Mouse (Mus musculus) mouse trophoblast stem cell (cell line): ENCODE measurements around the gene Cggbp1.
"Not testable (repeated sequence)": the region's sequence is repeated elsewhere in the genome, so short reads cannot be mapped to it uniquely, and the experiment has no call there.

Source experiments
- in situ Hi-C, 2 experiments: fragments of 300-500 bp; cut with MseI, MboI; formaldehyde crosslinking; loops; 2 replicates in 1 of 2; 3 replicates in 1 of 2; pipeline ENCODE4 v1.15.1; 2025

Cggbp1 gene

DNA sequence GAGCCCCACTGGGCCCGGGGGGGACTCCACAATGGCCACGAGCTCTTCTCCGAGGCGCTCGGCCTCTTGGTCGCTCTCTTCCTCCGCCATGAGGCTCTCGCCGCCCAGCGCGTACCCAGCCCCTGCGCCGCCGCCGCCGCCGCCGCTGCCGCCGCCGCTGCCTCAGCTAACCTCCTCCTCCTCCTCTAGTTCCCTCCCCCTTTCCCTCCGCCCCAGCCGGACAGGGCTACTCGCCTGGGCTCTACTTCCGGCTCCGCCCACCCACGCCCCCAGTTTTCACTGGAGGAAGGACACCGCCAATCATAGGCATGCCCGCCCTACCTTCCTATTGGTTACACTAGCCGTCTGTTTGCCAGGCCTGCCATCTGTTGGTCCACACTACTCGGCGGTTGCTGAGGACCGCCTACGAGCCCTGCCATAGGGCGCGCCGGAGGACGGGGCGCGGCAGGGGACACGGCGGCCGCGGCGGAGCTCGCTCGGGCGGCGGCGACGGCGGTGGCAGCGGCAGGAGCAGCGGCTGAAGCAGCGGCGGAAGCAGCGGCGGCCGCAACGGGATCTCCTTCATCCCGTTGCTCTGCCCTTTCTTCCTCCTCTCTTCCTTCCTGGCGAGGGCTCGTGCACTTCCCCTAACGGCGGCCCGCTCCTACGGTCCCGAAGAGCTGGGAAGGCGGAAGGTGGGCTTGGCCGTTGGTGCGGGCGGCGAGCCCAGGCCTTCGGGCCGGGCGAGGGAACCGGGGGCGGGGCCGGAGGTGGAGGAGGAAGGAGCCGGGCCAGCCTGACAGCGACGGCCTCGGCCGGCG is at the start of gene Cggbp1, which contains the start of gene Zfp654:
TSS of gene Cggbp1 (plus strand) at position 434 of the 800 bp plus-strand sequence.
TSS of gene Zfp654 (minus strand) at position 90 of the 800 bp plus-strand sequence.
- in situ Hi-C loops = no loop called here

DNA sequence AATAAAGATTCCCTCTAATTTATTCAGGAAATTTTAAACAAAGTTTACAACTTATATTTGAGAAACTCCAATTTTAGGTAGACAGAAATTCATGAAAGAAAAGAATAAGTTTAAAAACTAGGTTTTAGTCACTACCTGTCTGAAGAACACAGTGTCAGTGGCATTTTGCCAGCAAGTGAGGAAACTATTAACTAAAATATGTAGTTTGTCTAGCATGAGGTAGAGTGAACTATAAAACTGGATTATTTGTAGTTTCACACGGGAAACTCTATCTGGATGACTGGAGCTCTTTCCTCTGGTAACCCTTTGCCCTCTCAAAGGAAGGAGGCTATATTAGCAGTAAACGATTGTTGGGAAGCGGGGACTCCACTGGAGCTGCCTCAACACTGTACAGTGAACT is 48.8 kb upstream of the Cggbp1 start:
- in situ Hi-C loops = no loop called here

DNA sequence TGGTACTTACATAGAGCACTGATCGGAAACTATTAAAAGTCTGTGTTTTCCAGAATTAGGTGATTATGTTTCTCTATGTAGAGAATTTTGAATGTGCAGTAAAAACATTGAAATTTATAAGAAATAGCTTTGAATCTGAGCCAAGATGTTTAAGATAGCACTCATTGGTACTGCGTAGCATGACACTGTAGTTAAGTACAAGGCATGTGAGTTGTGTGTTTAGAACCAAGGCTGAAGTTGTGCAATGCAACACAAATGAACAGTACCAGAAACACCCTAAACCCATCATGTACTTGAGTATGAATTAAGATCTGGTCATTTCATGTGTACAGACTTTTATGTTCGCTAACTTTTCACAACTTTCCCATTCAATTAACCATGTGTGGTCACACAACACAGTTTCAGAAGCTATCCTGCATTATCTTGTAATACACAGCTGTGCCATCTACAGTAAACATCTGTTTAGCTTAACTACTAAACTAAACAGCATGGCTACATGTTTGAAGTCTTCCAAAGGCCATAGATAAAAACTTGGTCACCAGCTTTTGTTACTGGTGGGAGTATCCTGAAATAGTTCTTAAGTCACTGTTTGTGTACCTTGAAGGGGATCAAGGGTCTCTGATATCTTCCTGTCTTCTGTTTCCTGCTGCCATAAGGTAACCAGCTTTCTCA is 34.6 kb upstream of the Cggbp1 start:
- in situ Hi-C loops = no loop called here

DNA sequence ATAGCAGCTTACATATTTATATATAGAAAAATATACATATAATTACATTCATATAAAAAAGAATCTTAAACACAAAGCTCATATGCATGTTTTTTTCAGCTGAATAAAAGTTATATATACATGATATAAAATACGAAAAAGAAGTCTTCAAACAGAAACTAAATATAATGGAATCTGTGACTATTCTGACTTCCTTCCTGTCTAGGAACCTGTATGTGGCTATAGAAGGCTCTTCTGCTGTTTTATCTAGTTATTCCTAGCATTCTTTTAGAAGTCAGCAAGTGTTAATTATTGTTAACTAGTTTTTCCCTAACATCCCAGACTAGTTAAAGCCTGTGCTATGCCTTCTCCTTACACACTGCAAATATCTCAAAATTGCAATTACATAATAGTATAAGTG is 27.9 kb upstream of the Cggbp1 start:
- in situ Hi-C loops = no loop called here

DNA sequence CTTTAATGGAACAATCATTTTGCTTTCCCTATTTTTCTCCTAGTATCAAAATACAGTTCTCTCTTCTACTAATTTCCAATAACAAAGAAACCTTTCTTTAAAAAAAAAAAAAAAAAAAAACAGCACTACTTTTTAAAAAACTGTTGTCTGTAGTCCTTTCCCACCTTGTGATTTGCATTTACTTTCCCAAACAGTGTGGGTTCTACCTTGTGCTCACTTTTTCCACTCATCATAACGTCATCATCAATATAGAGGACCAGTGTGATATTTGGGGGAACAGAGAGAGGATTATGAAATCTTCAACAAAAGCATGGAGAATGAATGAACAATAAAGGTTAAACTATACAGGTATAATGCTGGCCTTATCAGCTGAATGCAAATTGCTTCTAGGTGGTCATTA is 27.3 kb upstream of the Cggbp1 start:
- in situ Hi-C loops = no loop called here

DNA sequence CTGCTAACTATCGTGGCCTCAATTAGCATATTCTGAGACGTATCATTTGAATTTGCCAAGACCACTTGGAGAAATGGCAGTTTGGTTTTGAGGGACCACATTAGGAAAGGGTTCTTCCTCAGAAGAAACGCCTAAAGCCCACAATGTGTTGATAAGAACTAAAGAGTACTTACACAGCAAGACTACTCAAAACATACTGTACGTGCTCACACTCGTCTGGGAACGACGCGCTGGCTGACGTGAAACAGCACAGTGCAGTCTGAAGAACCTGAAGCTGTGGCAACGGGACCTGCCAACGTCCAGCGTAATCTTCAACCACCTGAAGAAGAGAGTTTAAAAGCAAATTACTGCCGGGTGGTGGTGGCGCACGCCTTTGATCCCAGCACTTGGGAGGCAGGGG is 21.5 kb upstream of the Cggbp1 start:
- in situ Hi-C loops = no loop called here

DNA sequence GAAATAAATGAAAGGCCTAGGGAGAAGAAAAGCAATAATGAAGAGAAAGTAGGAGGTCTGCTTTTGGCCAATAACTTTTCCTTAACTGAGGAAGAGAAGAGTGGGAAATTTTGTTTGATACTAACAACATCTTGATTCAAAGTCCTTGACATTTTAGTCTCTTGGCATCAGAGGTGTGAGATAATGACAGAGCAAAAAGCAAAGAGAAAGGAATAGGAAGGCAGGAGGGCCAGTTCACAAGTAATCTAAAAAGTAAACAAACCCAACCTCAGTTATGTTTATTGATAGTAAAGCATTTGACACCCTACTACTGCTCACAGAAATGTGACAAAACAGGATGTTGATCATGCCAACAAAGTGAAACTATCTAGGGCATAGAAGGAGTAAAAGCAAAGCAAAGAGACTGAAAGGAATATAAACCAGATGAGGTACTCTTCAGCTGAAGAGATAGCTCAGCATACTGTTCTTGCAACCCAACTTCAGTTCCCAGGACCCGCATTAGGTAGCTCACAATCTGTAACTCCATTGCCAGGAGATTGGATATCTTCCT is 15.7 kb upstream of the Cggbp1 start:
- in situ Hi-C loops = no loop called here

DNA sequence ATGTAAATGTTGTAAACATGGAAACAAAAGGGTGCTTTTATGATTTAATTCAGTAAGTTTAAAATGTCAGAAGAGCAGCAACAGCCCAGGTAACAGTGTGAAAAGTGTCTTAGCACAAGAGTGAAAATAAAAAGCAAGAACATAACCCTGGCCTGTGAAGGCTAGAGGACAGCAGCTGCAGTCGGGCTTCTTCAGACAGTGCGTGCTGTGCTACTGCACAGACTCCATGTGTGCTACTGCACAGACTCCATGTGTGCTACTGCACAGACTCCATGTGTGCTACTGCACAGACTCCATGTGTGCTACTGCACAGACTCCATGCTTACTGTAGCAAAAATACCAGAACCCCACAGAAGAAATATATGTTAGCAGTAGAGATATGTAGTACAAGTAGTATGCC is 15.1 kb upstream of the Cggbp1 start:
- in situ Hi-C loops = no loop called here

DNA sequence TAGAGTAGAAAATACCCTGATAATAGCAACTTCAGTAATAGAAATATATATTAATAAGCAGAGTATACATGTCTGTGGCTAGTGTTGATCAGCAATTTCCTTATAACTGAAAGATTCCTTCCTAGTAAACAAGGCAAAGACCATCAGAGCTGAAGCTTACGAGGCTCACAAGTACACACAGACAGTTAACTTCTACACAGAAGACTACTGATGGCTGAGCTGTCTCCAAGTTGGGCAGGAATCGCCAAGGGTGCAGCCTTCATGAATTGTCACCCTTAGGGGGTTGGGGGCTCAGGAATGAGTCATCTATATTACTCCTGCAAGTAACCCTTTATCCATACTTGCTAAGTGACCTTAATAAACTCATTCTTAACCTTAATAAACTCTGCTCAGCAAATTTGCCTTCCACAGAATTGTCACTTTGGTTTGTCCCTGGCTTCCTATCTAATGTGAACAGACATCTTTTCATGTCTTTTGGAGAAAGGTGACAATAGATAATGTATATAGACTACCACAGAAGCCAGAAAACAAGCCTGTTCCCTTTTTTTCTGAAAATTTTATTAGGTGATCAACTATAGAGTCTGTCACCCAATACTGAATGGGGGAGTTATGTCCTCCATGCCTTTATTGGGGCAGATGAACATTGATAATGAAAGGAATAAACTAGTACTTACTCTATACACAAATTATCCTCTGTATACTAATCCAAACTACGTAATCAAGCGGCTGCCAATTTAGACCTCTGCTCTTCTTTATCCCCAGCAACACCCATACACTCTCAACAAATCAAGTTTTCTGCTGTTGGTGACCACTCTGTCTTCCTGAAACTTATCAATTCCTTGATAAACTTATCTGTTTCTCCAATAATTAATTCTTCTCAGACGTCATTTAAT is 10.1 kb upstream of the Cggbp1 start:
- in situ Hi-C loops = no loop called here

DNA sequence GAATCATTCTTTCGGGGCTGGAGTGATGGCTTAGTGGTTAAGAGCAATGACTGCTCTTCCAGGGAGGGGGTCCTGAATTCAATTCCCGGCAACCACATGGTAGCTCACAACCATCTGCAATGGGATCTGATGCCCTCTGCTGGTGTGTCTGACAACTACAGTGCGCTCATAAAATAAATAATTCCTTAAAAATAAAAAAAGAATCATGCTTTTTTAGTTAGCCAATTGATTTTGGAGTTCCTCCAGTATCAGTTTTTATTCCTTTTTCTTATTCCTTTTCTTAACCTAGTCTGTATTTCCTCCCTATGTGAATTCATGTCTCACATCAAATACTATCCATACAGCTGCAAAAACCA is 9.4 kb upstream of the Cggbp1 start:
- in situ Hi-C loops = no loop called here

DNA sequence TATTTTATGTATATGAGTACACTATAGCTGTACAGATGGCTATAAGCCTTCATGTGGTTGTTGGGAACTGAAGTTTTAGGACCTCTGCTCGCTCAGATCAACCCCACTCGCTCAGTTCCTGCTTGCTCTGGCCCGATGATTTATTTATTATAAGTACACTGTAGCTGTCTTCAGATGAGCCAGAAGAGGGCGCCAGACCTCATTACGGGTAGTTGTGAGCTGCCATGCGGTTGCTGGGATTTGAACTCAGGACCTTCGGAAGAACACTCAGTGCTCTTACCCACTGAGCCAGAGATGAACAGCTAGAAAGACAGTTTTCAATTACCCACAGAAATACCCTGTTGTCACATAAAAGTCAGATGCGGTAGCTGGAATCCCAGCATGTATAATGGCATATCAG is 5.8 kb upstream of the Cggbp1 start:
- in situ Hi-C loops = no loop called here

DNA sequence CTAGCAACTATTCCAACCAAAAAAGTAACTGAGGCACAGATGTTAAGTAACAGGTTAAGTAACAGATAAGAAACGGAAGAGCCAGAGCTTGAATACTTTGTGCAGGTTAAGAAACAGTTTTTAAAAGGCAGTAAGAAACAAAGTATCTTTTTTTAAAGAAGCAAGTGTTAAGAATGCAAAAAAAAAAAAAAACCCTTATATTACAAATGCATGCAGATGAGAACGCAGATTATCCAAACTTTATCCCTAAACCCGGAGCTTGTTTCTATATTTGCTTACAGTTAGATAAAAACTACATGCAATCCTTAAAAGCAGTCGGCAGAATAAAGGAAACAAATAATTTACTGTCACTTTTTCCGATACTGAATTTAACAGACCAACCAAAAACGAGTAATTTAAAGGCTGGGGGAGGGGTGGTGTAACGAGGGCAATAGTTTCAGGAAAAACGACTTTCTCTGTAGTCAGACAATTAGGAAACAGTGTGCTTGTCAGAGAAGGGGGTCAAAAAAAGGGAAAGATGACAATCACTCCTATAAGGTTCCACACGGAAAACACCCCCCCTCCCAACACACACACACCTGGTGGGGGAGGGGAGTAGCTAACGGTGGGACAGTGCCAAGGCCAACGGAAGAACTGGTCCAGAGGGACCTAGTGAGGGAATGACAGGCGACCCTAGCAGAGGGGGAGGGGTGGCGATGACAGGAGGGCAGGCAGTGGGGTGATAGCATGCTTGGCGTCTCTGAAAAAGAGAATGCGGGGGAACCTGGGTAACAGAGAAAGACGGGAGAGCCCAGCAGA is 1.3 kb upstream of the Cggbp1 start:
- in situ Hi-C loops = no loop called here

DNA sequence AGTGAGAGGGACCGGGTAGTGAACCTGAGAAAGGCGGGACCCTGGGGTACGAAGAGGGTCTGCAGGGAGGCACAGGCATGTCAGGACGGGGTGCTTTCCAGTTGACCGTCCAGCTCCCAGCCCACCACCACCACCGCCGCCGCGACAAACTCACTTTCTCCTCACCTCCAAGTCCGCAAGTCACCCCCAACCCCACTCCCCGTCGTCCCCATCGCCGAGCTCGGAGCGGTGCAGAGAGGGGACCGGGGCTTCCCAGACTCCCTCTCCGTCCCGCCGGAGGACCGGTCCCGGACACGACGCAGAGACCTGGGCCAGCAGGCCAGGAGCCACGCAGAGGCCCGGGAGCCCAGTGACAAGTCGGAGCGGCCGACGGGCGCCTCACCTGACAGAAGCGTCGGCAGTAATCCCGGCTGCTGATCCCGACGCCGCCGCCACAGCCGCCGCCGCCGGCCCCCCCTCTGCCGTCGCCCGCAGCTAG is 672 bp upstream of the Cggbp1 start:
- in situ Hi-C loops = no loop called here

DNA sequence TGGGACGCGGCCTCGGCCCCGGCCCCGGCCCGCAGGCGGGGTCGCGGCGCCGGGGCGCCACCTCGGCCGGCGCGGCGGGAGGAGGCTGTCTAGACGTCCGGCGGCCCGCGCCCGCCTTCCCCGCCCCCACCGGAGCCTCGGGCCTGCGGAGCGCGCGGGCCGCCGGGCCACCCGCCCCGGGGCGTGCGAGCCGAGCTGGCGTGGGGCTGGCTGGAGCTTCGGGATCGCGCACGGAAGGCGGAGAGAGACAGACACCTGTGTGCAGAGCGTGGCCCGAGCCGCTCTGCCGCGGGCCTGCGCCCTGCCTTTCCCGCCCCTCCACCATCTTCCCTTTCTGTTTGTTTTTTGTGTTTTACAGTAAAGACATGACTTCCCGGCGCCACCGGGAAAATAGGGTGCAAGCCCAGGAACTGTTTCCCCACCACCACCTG is 660 bp downstream of the Cggbp1 start:
- in situ Hi-C loops = no loop called here

DNA sequence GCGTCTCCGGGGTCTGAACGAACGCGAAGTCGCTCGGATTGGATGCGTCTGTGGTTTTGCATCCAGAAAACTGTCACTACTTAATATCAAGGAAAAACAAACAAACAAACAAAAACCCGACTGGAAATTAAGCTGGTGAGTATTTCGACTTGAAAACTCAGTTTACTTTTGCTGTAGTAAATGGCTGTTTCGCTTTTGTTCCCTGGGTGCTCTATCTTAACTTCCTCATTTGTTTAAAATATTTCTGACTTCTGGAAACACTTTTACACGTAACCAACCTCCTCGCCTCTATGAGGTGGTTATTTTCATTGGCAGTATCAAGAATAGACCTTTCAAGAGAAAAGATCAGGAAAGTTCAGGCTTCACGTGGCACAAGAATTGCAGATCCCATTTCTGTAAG is 1.1 kb downstream of the Cggbp1 start:
- in situ Hi-C loops = no loop called here

DNA sequence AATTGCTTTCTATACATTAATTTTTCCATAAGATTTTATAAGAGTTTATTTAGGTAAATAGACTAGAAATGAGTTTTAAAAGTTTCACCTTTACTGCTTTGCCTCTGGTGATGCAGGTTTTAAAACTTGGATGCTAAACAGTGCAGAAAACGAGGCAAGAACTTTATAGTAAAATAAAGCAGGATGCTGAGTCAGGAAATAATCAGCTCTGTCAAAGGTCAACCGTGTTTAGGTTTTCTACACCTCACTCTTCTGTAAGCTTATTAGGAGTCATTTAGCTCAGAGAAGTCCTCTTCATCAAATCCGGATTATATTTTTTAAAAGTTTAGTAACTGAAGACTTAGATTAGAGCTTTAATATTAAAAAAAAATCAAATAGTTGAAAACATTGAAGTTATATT is 5.2 kb downstream of the Cggbp1 start:
- in situ Hi-C loops = no loop called here

DNA sequence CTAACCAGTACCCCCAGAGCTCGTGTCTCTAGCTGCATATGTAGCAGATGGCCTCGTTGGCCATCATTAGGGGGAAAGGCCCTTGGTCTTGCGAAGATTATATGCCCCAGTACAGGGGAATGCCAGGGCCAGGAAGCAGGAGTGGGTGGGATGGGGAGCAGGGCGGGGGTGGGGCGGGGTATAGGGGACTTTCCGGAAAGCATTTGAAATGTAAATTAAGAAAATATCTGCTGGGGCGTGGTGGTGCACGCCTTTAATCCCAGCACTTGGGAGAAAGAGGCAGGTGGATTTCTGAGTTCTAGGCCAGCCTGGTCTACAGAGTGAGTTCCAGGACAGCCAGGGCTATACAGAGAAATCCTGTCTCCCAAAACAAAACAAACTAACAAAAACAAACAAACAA is 14.0 kb downstream of the Cggbp1 start:
- in situ Hi-C loops = not testable (repeated sequence)

DNA sequence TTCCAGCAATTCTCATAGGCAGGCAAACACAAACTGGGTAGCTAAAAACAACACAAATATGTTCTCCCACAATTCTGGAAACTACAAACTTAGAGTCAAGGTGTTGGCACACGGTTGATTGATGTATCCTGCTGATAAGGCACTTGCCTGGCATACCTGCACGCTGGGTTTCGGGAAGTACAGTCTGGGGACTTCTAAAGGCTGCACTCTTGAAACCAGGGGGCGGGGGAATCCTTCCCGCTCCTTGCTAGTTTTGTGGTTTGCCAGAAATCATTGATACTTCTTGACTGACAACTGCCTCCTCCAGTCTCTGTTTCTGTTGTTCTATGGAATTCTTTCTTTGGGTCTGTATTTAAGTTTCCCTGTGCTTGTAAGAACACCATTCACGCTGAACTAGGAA is 16.8 kb downstream of the Cggbp1 start:
- in situ Hi-C loops = no loop called here

DNA sequence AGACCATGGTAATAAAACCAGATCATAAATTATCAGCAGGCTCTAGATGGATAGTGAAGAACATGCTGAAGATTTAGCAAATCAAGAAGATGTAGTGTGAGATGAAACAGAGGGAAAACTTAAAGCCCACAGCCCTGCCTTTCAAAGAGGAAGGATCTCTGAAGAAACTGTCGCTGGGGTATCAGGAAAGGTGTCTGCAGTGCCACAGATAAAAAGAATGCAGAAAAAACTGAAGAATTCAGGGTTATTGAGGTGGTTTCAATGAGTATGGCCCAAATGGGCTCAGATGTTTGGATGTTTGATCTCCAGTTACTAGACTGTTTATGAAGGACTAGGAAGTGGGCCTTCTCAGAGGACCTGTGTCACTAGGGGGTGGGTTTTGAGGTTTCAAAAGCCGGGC is 17.8 kb downstream of the Cggbp1 start:
- in situ Hi-C loops = no loop called here

DNA sequence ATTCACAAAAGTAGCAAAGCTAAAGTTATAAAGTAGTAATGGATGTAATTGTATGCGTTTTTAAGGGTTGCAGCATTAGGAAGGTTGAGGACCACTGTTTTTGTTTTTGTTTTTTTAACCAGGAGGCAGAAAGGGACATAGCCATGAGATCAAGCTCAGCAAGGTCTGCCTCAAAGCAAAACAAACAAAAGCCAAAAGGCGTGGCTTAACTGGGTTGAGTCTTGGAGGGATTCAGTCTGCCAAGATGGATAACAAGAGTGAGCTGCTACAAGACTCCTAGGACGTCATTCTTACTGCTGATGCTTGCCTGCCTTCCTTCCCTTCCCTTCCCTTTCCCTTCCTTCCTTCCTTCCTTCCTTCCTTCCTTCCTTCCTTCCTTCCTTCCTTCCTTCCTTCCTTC is 20.5 kb downstream of the Cggbp1 start:
- in situ Hi-C loops = no loop called here

DNA sequence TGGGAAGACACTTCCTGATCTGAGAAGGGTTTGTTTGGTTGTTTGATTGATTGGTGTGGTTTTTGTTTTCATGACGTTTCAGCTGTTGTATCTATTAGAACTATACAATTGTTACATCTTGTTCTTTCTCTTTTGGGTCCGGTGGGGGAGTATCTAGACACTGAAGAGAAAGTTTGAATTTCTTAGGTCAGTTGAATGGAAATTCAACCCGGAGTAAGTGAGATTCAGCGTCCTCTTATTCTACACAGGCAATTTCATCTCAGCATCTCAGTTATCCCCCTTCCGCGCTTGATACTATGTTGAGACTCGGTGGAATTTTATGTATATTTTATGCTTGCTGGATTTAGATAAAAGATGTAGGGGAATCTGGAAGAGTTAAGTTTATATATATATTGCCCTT is 21.0 kb downstream of the Cggbp1 start:
- in situ Hi-C loops = no loop called here
